Mouse (Mus musculus): Measurements from ENCODE around the gene Sac3d1. TPM values are rescaled to one million over a fixed set of nuclear protein-coding genes. Genes with fewer than 3 reads are reported as not detected.

Sac3d1 gene
- polyA plus RNA-seq, 1 experiment from 2014 or later, result 48.6 TPM

- Histone ChIP-seq H3K36me3 (peaks cover 32% of the 10 kb centered on the region), H3K4me2 (replicated peaks) (peak overlapping the region; percentile 96), H3K9me3 (replicated peaks) (no peaks in the 10 kb centered on the region), H3K9ac (peak overlapping the region; percentile 42), H3K27ac (replicated peaks) (peak overlapping the region; percentile 76), H3K4me3 (replicated peaks) (peak overlapping the region; percentile 49), H3K27me3 (no peaks in the 10 kb centered on the region), H3K4me1 (peaks cover 35% of the 10 kb centered on the region)
- WGBS, result under 1% methylated on average over 30 of the region's 30 CpGs
- peak; percentile 36; the same call in 1 of the 2 replicates for ATAC-seq (ENCODE audit: insufficient number of reproducible peaks, low FRiP score, low TSS enrichment, low read depth)
These were observed 51.3 kb downstream of the Sac3d1 start for GRCm38 (mm10) chr19:6067011-6067723.

GRCm38 (mm10) chr19:6066571-6066970, 51.9 kb downstream of the Sac3d1 start:
- Histone ChIP-seq H3K9me3 (replicated peaks) (no peaks in the 10 kb centered on the region), H3K27ac (replicated peaks) (peak overlapping the region; percentile 76), H3K9ac (peak overlapping the region; percentile 42; the same call in 1 of the 2 replicates), H3K36me3 (peaks cover 32% of the 10 kb centered on the region), H3K4me1 (peaks cover 41% of the 10 kb centered on the region), H3K4me3 (replicated peaks) (peak overlapping the region; percentile 49), H3K27me3 (no peaks in the 10 kb centered on the region), H3K4me2 (replicated peaks) (peak overlapping the region; percentile 96)
- no peak for ATAC-seq (ENCODE audit: insufficient number of reproducible peaks, low FRiP score, low TSS enrichment, low read depth)
- WGBS, result 26% methylated on average over 5 of the region's 5 CpGs

Other genes starting within 250 kb of the Sac3d1 start
- gene Frmd8, start 243.4 kb downstream of the Sac3d1 start, polyA plus RNA-seq (2015; fragmentation: Nextera tagmentation; extraction: Ambion mirVana), result 32.5 and 37.4 TPM in 2 replicates
- 5.9 and 7.5 TPM in 2 replicates for gene Slc25a45, start 240.8 kb downstream of the Sac3d1 start, polyA plus RNA-seq (2015; fragmentation: Nextera tagmentation; extraction: Ambion mirVana)
- gene Tigd3, start 224.5 kb downstream of the Sac3d1 start, polyA plus RNA-seq (2015; fragmentation: Nextera tagmentation; extraction: Ambion mirVana), result 3.4 and 3.6 TPM in 2 replicates
- 144 and 167 TPM in 2 replicates for gene Dpf2, start 205.6 kb downstream of the Sac3d1 start, polyA plus RNA-seq (2015; fragmentation: Nextera tagmentation; extraction: Ambion mirVana)
- gene Cdc42ep2, start 193.8 kb downstream of the Sac3d1 start, polyA plus RNA-seq (2015; fragmentation: Nextera tagmentation; extraction: Ambion mirVana), result 11.0 TPM in 2 replicates
- gene Pola2, start 154.4 kb downstream of the Sac3d1 start, polyA plus RNA-seq (2015; fragmentation: Nextera tagmentation; extraction: Ambion mirVana), result 59.6 and 65.4 TPM in 2 replicates
- not detected in 2 replicates for gene Slc22a20, start 132.5 kb downstream of the Sac3d1 start, polyA plus RNA-seq (2015; fragmentation: Nextera tagmentation; extraction: Ambion mirVana)
- 22.1 and 22.4 TPM in 2 replicates for gene Capn1, start 102.8 kb downstream of the Sac3d1 start, polyA plus RNA-seq (2015; fragmentation: Nextera tagmentation; extraction: Ambion mirVana)
- 34.2 and 39.8 TPM in 2 replicates for gene Syvn1, start 72.1 kb downstream of the Sac3d1 start, polyA plus RNA-seq (2015; fragmentation: Nextera tagmentation; extraction: Ambion mirVana)
- 66.8 and 67.1 TPM in 2 replicates for gene Mrpl49, start 60.9 kb downstream of the Sac3d1 start, polyA plus RNA-seq (2015; fragmentation: Nextera tagmentation; extraction: Ambion mirVana)
- 809 and 853 TPM in 2 replicates for gene Fau, start 60.8 kb downstream of the Sac3d1 start, polyA plus RNA-seq (2015; fragmentation: Nextera tagmentation; extraction: Ambion mirVana)
- gene Znhit2, start 57.5 kb downstream of the Sac3d1 start, polyA plus RNA-seq (2015; fragmentation: Nextera tagmentation; extraction: Ambion mirVana), result 37.1 and 41.1 TPM in 2 replicates
- gene Tm7sf2, start 50.3 kb downstream of the Sac3d1 start, polyA plus RNA-seq (2015; fragmentation: Nextera tagmentation; extraction: Ambion mirVana), result 21.7 and 24.6 TPM in 2 replicates
- gene Vps51, start 41.4 kb downstream of the Sac3d1 start, polyA plus RNA-seq (2015; fragmentation: Nextera tagmentation; extraction: Ambion mirVana), result 75.9 and 76.4 TPM in 2 replicates
- not detected in 2 replicates for gene Tmem262, start 38.6 kb downstream of the Sac3d1 start, polyA plus RNA-seq (2015; fragmentation: Nextera tagmentation; extraction: Ambion mirVana)
- 1.9 and 2.1 TPM in 2 replicates for gene Gm28374, start 36.4 kb downstream of the Sac3d1 start, polyA plus RNA-seq (2015; fragmentation: Nextera tagmentation; extraction: Ambion mirVana)
- 86.9 and 90.9 TPM in 2 replicates for gene Zfpl1, start 33.7 kb downstream of the Sac3d1 start, polyA plus RNA-seq (2015; fragmentation: Nextera tagmentation; extraction: Ambion mirVana)
- gene Cdca5, start 33.7 kb downstream of the Sac3d1 start, polyA plus RNA-seq (2015; fragmentation: Nextera tagmentation; extraction: Ambion mirVana), result 27.7 and 29.0 TPM in 2 replicates
- not detected in 2 replicates for gene AC131692.1, start 24.2 kb downstream of the Sac3d1 start, polyA plus RNA-seq (2015; fragmentation: Nextera tagmentation; extraction: Ambion mirVana)
- gene Naaladl1, start 12.9 kb downstream of the Sac3d1 start, polyA plus RNA-seq (2015; fragmentation: Nextera tagmentation; extraction: Ambion mirVana), result 0.25 TPM in 2 replicates
- 37.9 and 38.5 TPM in 2 replicates for gene Snx15, start 9.7 kb upstream of the Sac3d1 start, polyA plus RNA-seq (2015; fragmentation: Nextera tagmentation; extraction: Ambion mirVana)
- 0.19 and 0.39 TPM in 2 replicates for gene Batf2, start 22.3 kb upstream of the Sac3d1 start, polyA plus RNA-seq (2015; fragmentation: Nextera tagmentation; extraction: Ambion mirVana)
- gene Arl2, start 22.9 kb upstream of the Sac3d1 start, polyA plus RNA-seq (2015; fragmentation: Nextera tagmentation; extraction: Ambion mirVana), result 98.5 and 100 TPM in 2 replicates
- 0.11 and 0.13 TPM in 2 replicates for gene Majin, start 65.7 kb upstream of the Sac3d1 start, polyA plus RNA-seq (2015; fragmentation: Nextera tagmentation; extraction: Ambion mirVana)
- gene Gpha2, start 107.7 kb upstream of the Sac3d1 start, polyA plus RNA-seq (2015; fragmentation: Nextera tagmentation; extraction: Ambion mirVana), result 2.5 and 3.3 TPM in 2 replicates
- 39.2 and 39.7 TPM in 2 replicates for gene Ppp2r5b, start 117.2 kb upstream of the Sac3d1 start, polyA plus RNA-seq (2015; fragmentation: Nextera tagmentation; extraction: Ambion mirVana)
- 10.3 and 11.0 TPM in 2 replicates for gene Atg2a, start 123.0 kb upstream of the Sac3d1 start, polyA plus RNA-seq (2015; fragmentation: Nextera tagmentation; extraction: Ambion mirVana)
- gene Ehd1, start 158.1 kb upstream of the Sac3d1 start, polyA plus RNA-seq (2015; fragmentation: Nextera tagmentation; extraction: Ambion mirVana), result 77.2 and 83.5 TPM in 2 replicates
- 1.5 and 2.5 TPM in 2 replicates for gene Cdc42bpg, start 187.8 kb upstream of the Sac3d1 start, polyA plus RNA-seq (2015; fragmentation: Nextera tagmentation; extraction: Ambion mirVana)
- 82.1 and 91.7 TPM in 2 replicates for gene Men1, start 216.3 kb upstream of the Sac3d1 start, polyA plus RNA-seq (2015; fragmentation: Nextera tagmentation; extraction: Ambion mirVana)
- 15.6 and 16.7 TPM in 2 replicates for gene Map4k2, start 222.5 kb upstream of the Sac3d1 start, polyA plus RNA-seq (2015; fragmentation: Nextera tagmentation; extraction: Ambion mirVana)
- gene Sf1, start 245.0 kb upstream of the Sac3d1 start, polyA plus RNA-seq (2015; fragmentation: Nextera tagmentation; extraction: Ambion mirVana), result 132 and 145 TPM in 2 replicates

Data from embryonic facial prominence, embryonic 15.5 days (tissue).